Mouse (Mus musculus): Measurements from ENCODE around the gene Btnl2. TPM values are rescaled to one million over a fixed set of nuclear protein-coding genes. Genes with fewer than 3 reads are reported as not detected.

Btnl2 gene
- total RNA-seq, 2 experiments from 2014 or later: 0.14 to 0.33 TPM

GRCm38 (mm10) chr17:34347606-34348308, 6.9 kb upstream of the Btnl2 start:
- DNase-seq (ENCODE audit: low spot score): peak; percentile 36

DNA sequence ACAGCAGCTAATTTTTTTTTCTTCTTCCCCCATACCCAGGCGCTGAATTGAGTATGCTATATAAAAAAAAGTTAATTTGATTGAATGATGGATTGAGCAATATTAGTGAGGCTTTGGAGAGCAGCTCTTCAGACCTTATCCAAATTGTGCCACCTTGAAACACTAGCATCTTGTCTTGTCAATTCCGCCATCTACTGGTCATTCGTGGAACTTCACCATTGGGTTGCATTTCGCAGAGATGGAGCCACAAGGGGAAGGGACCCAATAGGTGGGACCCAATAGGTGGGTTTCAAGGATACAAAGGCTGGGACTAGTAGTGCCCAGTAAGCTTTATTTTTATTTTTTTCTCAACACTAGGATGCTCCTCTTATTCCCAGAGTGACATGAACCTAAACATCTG, 5.2 kb upstream of the Btnl2 start:
- DNase-seq (ENCODE audit: low spot score): peak; percentile 68

DNA sequence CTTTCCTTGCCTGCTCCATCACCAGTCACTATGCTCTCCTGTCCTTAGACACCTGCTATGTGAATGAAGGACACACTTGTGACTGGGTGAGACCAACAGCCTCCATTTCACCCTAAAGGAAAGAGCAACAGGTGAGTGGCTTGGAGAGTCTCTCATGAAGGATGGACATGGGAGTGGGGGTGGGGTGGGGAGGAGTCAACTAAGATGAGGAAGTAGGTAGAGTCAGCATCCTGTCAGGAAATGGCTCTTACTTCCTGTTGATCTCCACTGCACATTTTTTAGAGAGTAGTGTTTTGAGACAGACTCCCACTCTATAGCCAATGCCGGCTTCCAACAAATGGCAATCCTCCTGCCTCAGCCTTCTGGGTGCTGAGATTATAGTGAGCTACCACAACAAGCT, 318 bp downstream of the Btnl2 start:
- no peak for DNase-seq (ENCODE audit: low spot score)

DNA sequence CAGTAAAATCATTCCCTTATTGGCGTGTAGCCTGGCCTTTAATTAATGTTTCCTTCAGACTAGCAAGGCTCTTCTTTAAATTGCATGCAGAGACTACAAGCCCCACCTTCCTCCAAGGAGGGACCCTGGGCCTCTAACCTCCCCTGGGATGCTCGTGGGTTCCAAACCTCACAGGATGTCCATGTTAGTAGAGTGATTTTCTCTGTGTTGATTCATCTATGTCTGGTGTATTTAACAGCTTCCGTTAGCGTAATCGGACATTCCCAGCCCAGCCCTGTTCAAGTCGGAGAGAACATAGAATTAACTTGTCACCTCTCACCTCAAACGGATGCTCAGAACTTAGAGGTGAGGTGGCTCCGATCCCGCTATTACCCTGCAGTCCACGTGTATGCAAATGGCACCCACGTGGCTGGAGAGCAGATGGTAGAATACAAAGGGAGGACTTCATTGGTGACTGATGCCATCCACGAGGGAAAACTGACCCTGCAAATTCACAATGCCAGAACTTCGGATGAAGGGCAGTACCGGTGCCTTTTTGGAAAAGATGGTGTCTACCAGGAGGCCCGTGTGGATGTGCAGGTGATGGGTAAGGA, 8.4 kb downstream of the Btnl2 start:
- no peak for DNase-seq (ENCODE audit: low spot score)

- DNase-seq (ENCODE audit: low spot score): no peak
Measured at GRCm38 (mm10) chr17:34363676-34364310, 9.2 kb downstream of the Btnl2 start.

- no peak for DNase-seq (ENCODE audit: low spot score)
Measured at GRCm38 (mm10) chr17:34365031-34365430, 10.4 kb downstream of the Btnl2 start.

- no peak for DNase-seq (ENCODE audit: low spot score)
Measured at GRCm38 (mm10) chr17:34370563-34370962, 15.9 kb downstream of the Btnl2 start.

GRCm38 (mm10) chr17:34373055-34373709, 18.6 kb downstream of the Btnl2 start:
- DNase-seq (ENCODE audit: low spot score): no peak

DNA sequence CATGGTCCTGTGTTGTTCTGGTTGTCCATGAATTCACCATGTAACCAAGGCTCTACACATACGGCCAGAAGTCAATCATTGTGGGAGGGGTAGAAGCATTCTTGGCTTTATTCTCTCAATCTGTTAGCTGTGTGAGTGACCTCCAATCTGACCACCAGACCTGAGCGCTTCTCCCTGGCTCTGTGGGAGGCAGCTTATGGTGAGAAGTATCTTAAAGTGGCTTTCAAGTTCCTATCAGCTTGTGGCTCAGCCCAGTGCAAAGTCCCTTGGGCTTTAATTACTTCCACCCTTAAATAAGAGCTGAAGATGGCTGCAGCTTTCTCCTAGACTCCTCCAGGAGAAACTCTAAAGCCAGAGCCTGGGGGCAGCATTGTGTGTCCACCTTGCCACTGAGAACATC, 22.2 kb downstream of the Btnl2 start, which contains the start of gene Btnl1:
Btnl1 (plus strand) TSS at position 286 of the 400 bp plus-strand sequence.
- no peak for DNase-seq (ENCODE audit: low spot score)

DNA sequence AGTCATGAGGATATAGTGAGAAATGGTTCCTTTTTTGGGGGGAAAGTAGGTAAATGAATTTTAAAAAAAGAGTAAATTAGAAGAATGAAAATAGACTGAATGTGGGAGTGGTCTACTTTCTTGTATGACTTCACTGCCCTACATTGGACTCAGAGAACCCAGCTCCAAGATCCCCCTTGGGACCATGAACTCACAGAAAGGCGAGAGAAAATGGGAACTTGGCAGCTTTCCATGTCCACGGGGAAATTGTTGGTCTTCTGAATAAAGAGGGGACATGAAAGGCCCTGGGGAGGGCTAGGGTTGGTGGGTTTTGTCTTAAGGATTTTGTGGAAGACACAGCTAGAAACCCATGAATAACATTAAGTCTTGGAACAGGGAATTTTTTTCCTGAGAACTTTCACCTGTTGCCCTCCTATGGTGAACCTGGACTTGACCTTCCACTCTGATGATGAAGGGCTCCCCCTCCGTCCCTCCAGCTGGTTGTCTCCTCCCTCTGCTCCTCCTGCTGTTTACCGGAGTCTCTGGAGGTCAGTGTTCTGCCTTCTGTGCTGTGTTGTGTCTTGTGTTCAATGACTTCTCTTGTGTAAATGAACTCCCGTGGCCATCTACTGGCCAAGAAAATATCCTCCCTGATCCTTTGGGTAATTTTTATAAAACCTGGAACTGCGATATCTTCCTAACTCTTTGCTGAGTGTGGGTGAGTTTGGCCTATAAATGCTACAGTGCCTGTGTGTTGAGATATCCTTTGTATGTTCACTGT, 23.0 kb downstream of the Btnl2 start:
- DNase-seq (ENCODE audit: low spot score): no peak

DNA sequence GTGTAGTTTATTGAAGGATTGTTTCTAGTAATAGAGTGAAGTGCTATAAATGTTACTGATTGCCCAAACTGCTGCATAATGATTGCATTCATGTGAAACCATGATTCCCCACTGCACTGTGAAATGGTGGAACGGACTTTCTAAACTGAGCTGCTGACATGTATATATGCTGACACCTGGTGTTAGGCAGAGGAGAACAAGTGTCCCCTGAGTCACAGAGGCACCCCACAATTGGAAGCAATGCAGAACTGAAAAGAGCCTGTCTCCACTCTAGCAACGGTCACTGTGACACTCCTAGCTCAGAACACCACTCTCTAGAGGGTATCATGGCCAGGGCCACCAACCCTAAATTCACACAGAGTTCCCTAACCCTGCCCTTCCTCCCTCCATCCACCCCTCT, 24.1 kb downstream of the Btnl2 start:
- DNase-seq (ENCODE audit: low spot score): no peak

DNA sequence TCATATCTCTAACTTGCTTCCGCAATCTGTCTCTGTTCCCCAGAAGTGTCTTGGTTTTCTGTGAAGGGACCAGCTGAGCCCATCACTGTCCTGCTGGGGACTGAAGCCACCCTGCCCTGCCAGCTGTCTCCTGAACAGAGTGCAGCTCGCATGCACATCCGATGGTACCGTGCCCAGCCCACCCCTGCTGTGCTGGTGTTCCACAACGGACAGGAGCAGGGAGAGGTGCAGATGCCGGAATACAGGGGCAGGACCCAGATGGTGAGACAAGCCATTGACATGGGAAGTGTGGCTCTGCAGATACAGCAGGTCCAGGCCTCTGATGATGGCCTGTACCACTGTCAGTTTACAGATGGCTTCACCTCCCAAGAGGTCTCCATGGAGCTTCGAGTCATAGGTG, 24.8 kb downstream of the Btnl2 start:
- DNase-seq (ENCODE audit: low spot score): no peak

- DNase-seq (ENCODE audit: low spot score): no peak
Measured at GRCm38 (mm10) chr17:34381876-34382275, 27.3 kb downstream of the Btnl2 start.

DNA sequence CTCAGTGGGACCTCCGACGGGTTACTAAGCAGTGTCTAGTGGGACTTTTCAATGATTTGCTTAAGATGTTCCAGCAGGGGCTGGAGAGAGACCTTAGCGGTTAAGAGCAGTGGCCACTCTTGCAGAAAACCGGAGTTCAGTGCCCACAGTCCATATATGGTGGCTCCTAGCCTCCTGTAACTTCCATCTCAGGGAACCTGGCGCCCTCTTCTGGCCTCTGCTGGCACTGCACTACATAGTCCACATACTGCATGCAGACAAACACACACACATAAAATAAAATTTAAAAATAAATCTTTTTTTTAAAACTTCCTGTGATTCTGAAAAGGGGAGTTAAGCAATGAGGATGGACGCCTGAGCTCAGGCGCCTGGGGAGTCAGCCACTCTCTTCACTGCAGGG, 28.6 kb downstream of the Btnl2 start:
- DNase-seq (ENCODE audit: low spot score): no peak

DNA sequence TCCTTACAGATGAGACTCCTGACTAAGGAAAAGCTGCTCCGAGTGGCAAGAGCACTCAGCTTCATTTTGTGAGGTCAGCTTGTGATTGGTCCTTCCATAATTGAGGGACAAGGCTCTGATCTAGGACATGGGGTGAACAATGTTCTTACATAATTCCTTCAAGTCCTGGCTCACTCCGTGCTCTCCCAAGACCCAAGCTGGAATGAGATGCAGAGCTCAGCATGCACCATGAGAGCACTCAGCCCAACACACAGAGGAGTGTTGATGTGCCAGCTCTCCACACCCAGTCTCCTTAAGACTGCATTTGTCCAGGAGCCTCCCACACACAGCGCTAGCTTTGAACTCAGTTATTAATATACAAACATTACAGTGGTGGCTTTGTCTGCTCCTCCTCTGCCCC, 30.1 kb downstream of the Btnl2 start:
- no peak for DNase-seq (ENCODE audit: low spot score)

DNA sequence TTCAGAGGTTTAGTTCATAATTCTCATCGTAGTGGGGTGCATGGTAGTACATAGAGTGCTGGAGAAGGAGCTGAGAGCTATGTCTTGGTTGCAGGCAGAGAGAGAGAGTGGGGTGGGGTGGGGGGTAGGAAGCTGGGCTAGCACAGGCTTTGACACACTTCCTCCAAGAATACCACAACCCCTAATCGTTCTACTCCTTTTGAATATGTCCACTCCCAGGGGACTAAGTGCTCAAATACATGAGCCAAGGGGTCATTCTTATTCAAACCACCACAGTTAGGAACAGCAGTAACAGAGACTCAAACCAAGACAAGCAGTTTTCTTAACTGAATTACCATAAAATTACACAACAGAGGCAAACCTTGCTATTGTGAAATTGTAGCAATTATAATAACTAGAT, 32.0 kb downstream of the Btnl2 start:
- no peak for DNase-seq (ENCODE audit: low spot score)

DNA sequence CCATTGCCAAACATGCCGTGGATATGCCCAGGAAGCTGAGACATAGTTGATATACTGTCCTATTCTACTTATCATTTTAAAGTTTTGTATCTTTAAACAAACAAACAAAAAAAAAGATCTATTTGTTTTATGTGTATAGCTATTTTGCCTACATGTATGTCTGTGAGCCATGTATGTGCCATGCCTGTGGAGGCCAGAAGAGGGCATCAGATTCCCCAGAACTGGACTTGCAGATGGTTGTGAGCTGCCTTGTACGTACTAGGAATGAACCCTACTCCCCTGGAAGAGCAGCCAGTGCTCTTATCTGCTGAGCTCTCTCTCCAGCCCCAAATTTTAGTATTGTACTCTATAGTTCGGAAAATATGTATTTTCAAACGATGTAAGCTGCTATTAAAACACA, 33.9 kb downstream of the Btnl2 start:
- DNase-seq (ENCODE audit: low spot score): no peak

DNA sequence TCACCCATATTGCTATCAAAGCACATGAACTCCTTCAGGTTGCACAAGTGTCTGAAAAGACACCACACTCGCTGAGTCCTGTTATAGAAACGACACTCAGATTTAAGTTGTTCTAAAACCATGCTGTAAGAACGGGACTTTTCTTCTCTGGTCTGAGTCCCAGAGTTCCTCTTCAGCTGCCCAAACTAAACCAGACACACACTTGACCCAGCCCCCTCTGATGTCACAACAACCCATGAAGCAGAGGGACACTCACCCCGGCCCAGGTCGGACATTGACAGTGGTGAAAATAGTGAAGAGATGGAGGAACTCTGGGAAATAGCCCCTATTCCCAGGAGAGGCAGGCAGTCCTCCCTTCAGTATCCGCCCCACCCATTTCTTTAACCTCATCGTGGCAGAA, 36.9 kb downstream of the Btnl2 start:
- DNase-seq (ENCODE audit: low spot score): no peak

DNA sequence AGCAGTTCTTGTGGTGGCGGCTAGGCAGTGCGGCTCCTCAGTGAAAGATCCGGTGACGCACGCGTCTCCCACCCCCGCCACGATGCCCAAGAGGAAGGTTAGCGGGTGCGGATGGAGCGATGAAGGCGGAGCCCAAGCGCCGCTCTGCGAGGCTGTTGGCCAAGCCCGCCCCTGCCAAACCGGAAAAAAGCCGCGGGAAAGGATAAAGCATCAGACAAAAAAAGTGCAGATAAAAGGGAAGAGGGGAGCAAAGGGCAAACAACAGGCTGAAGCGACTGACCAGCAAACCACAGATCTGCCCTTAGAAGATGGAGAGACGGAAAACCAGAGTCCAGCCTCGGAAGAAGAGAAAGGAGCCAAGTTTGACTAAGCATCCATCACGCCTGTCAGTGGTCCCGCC, 37.7 kb downstream of the Btnl2 start:
- peak; percentile 11 for DNase-seq (ENCODE audit: low spot score)

GRCm38 (mm10) chr17:34397357-34397756, 42.7 kb downstream of the Btnl2 start:
- DNase-seq (ENCODE audit: low spot score): no peak

DNA sequence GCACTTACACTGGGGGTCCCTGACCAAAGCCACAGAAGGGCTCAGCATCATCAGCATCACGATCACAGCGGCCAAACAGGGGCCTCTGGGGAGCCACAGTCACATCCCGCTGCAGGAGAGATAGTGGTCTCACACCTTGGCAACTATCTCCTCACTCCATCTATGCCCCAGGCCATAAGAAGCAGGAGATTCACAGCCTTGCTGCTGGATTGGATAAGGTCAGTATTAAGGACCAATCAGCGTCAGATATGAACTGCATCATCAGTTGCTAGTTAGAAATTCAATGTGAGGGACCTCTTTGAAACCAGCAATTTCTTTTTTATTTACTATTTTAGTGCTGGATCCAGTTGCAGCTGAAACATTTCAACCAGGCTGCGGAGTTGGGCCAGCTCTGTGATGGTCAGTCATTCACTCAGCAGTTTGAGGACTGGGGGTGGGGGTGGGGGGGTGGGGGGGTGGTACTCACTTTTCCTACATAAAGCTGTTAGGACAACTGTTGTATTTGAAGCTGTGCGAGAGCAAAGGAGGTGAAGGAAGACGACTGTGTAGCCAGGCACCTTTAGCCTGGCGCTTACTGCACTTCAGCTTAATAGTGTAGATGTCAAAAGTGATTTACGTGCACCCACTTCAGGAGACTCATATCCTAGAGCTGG, 43.6 kb downstream of the Btnl2 start:
- peak; percentile 78 for DNase-seq (ENCODE audit: low spot score)
